Mouse (Mus musculus) heart, embryonic 14.5 days (tissue): Measurements from ENCODE around the gene 1110065P20Rik. TPM values are rescaled to one million over a fixed set of nuclear protein-coding genes. Genes with fewer than 3 reads are reported as not detected.

Experiments used
- ATAC-seq: fragments of 200-750 bp; cut with Nextera tagmentation; 2 replicates; pipeline ENCODE4 v1.8.0; 2017; ENCODE audit warnings: low read depth, moderate TSS enrichment; ENCODE audit not compliant: insufficient number of reproducible peaks, insufficient read depth, low FRiP score
- H3K27ac ChIP-seq, 2 experiments: fragments of 200-500 bp in 1 of 2; fragments of 300-500 bp in 1 of 2; sonication (generic) in 1 of 2; replicated peaks in 1 of 2; 2 replicates each; pipeline ENCODE4 v1.5.1; 2012 to 2014; ENCODE audit warnings: low read depth in 2 of 2, low read length in 2 of 2, control low read depth in 1 of 2, mild to moderate bottlenecking in 1 of 2, mixed read lengths in 1 of 2; ENCODE audit not compliant: control insufficient read depth in 1 of 2, insufficient read depth in 1 of 2
- H3K27me3 ChIP-seq: fragments of 300-500 bp; sonication (generic); 2 replicates; pipeline ENCODE4 v1.6.1; 2014; ENCODE audit warnings: mild to moderate bottlenecking, low read length, control low read depth; ENCODE audit not compliant: control insufficient read depth, insufficient read depth
- H3K36me3 ChIP-seq: fragments of 300-500 bp; sonication (generic); 2 replicates; pipeline ENCODE4 v1.6.1; 2014; ENCODE audit warnings: mild to moderate bottlenecking, control low read depth, low read length, mixed read lengths; ENCODE audit not compliant: control insufficient read depth, insufficient read depth
- H3K4me1 ChIP-seq, 2 experiments: fragments of 200-500 bp in 1 of 2; fragments of 300-500 bp in 1 of 2; sonication (generic) in 1 of 2; 2 replicates each; pipeline ENCODE4 v1.6.1; 2012 to 2014; ENCODE audit warnings: low read length in 2 of 2, control low read depth in 1 of 2, mixed read lengths in 1 of 2; ENCODE audit not compliant: control insufficient read depth in 2 of 2, insufficient read depth in 2 of 2
- H3K4me2 ChIP-seq: fragments of 300-500 bp; sonication (generic); 2 replicates; pipeline ENCODE4 v1.6.1; 2014; ENCODE audit warnings: mild to moderate bottlenecking, low read length
- H3K4me3 ChIP-seq, 2 experiments: fragments of 200-500 bp in 1 of 2; fragments of 300-500 bp in 1 of 2; sonication (generic) in 1 of 2; 2 replicates each; pipeline ENCODE4 v1.5.1; 2012 to 2014; ENCODE audit warnings: low read length in 2 of 2, mild to moderate bottlenecking in 2 of 2, control low read depth in 1 of 2, low read depth in 1 of 2, moderate library complexity in 1 of 2; ENCODE audit not compliant: control insufficient read depth in 1 of 2, insufficient read depth in 1 of 2
- H3K9ac ChIP-seq: fragments of 300-500 bp; sonication (generic); 2 replicates; pipeline ENCODE4 v1.6.1; 2014; ENCODE audit warnings: mild to moderate bottlenecking, low read length
- H3K9me3 ChIP-seq: fragments of 300-500 bp; sonication (generic); 2 replicates; pipeline ENCODE4 v1.6.1; 2016; ENCODE audit warnings: low read length, control low read depth; ENCODE audit not compliant: control insufficient read depth
- WGBS: fragments of 180-500 bp; shearing (Covaris S2); extraction: QIAGEN DNeasy Blood & Tissue Kit; methylation state at CpG from one replicate; pipeline ENCODE4 v1.1.7; 2014; 5-methylcytosine and 5-hydroxymethylcytosine counted together
- polyA plus RNA-seq: library from polyadenylated mRNA; unstranded; fragments of >200 nt; fragmentation: Nextera tagmentation; extraction: Ambion mirVana; gene quantifications from 2 replicates; pipeline ENCODE4 v1.2.1, GENCODE M21; 2014

The 1110065P20Rik gene
- polyA plus RNA-seq, 1 experiment from 2014 or later, result 56.9 TPM

- 41% methylated on average over 5 of the region's 5 CpGs for WGBS
- Histone ChIP-seq H3K36me3 (peaks cover 35% of the 10 kb centered on the region), H3K9me3 (no peaks in the 10 kb centered on the region)
Observed at GRCm38 (mm10) chr4:124858370-124858769, 7.4 kb upstream of the 1110065P20Rik start.

GRCm38 (mm10) chr4:124856294-124856693 lies 5.3 kb upstream of the 1110065P20Rik start:
- Histone ChIP-seq H3K27me3 (peaks cover 8% of the 10 kb centered on the region), H3K4me3 (no peak overlapping the region), H3K36me3 (peaks cover 43% of the 10 kb centered on the region), H3K27ac (no peak overlapping the region), H3K9ac (no peak overlapping the region), H3K4me1 (peaks cover 5 to 8% of the 10 kb centered on the region in 2 experiments), H3K4me2 (no peak overlapping the region), H3K9me3 (no peaks in the 10 kb centered on the region)
- no peak for ATAC-seq
- WGBS, result 95% methylated on average over 8 of the region's 8 CpGs

More at GRCm38 (mm10) chr4:124858370-124858769, 7.4 kb upstream of the 1110065P20Rik start:
- no peak overlapping the region for H3K27ac ChIP-seq
- no peak overlapping the region for H3K4me2 ChIP-seq
- H3K27me3 ChIP-seq, result peaks cover 29% of the 10 kb centered on the region
- no peak overlapping the region for H3K9ac ChIP-seq
- no peak for ATAC-seq
- H3K4me3 ChIP-seq, result no peak overlapping the region
- H3K4me1 ChIP-seq, result peaks cover 0 to 2% of the 10 kb centered on the region in 2 experiments; a peak in 2 of 4 replicates

- peak; percentile 90 for ATAC-seq
- WGBS, result under 1% methylated on average over 44 of the region's 90 CpGs
- no peaks in the 10 kb centered on the region for H3K27me3 ChIP-seq
Observed at GRCm38 (mm10) chr4:124850261-124850913, 609 bp downstream of the 1110065P20Rik start, which contains the start of gene Yrdc. TSS of gene Yrdc (plus strand) at chr4:124850679.

GRCm38 (mm10) chr4:124849631-124850260 lies 1.2 kb downstream of the 1110065P20Rik start:
- ATAC-seq, result no peak; the same call in 1 of the 2 replicates
- Histone ChIP-seq H3K9me3 (no peaks in the 10 kb centered on the region), H3K27ac (peak overlapping the region; percentile 46 to 90), H3K9ac (peak overlapping the region; percentile 86), H3K4me3 (peak overlapping the region; percentile 88 to 92), H3K4me1 (peaks cover 10 to 18% of the 10 kb centered on the region in 2 experiments), H3K36me3 (peaks cover 29% of the 10 kb centered on the region), H3K4me2 (peak overlapping the region; percentile 89), H3K27me3 (no peaks in the 10 kb centered on the region)
- 2% methylated on average over 22 of the region's 24 CpGs for WGBS

More at GRCm38 (mm10) chr4:124850261-124850913, 609 bp downstream of the 1110065P20Rik start, which contains the start of gene Yrdc:
- peaks cover 10 to 18% of the 10 kb centered on the region in 2 experiments for H3K4me1 ChIP-seq
- peak within 1 kb of the TSS; percentile 73 to 90 for H3K27ac ChIP-seq
- peak within 1 kb of the TSS; percentile 88 to 92 for H3K4me3 ChIP-seq
- H3K4me2 ChIP-seq, result peak within 1 kb of the TSS; percentile 89
- H3K9ac ChIP-seq, result peak within 1 kb of the TSS; percentile 86
- H3K36me3 ChIP-seq, result peaks cover 32% of the 10 kb centered on the region
- H3K9me3 ChIP-seq, result no peaks in the 10 kb centered on the region

- peaks cover 10 to 18% of the 10 kb centered on the region in 2 experiments for H3K4me1 ChIP-seq
- H3K27me3 ChIP-seq, result no peaks in the 10 kb centered on the region
- H3K36me3 ChIP-seq, result peaks cover 25% of the 10 kb centered on the region
- H3K9me3 ChIP-seq, result no peaks in the 10 kb centered on the region
- no peak overlapping the region for H3K27ac ChIP-seq
- no peak overlapping the region for H3K4me3 ChIP-seq
- no peak overlapping the region; the same call in 1 of the 2 replicates for H3K9ac ChIP-seq
- WGBS, result 11% methylated on average over 8 of the region's 8 CpGs
- H3K4me2 ChIP-seq, result no peak overlapping the region
- ATAC-seq, result no peak
Observed at GRCm38 (mm10) chr4:124847573-124847972, 3.4 kb downstream of the 1110065P20Rik start.

- Histone ChIP-seq H3K27ac (no peak overlapping the region), H3K9ac (no peak overlapping the region), H3K9me3 (0 out of 2 replicates have a peak, but pooled peaks cover 3% of the 10 kb centered on the region), H3K4me3 (no peak overlapping the region), H3K4me2 (no peak overlapping the region), H3K4me1 (peaks cover 0 to 4% of the 10 kb centered on the region in 2 experiments; a peak in 1 of 4 replicates), H3K27me3 (no peaks in the 10 kb centered on the region), H3K36me3 (peaks cover 63% of the 10 kb centered on the region)
- no peak; the same call in 1 of the 2 replicates for ATAC-seq
- 46% methylated on average over 11 of the region's 11 CpGs for WGBS
Observed at GRCm38 (mm10) chr4:124843493-124843892, 7.5 kb downstream of the 1110065P20Rik start.

- Histone ChIP-seq H3K4me2 (no peak overlapping the region), H3K4me1 (no peaks in the 10 kb centered on the region), H3K4me3 (no peak overlapping the region), H3K9ac (no peak overlapping the region), H3K27ac (no peak overlapping the region), H3K9me3 (0 out of 2 replicates have a peak, but pooled peaks cover 3% of the 10 kb centered on the region), H3K36me3 (peaks cover 73% of the 10 kb centered on the region), H3K27me3 (no peaks in the 10 kb centered on the region)
- ATAC-seq, result no peak
- 90% methylated on average over 1 of the region's 1 CpGs for WGBS
Observed at GRCm38 (mm10) chr4:124840998-124841397, 10.0 kb downstream of the 1110065P20Rik start.
